Mouse (Mus musculus) forebrain, embryonic 10.5 days (tissue): ENCODE data around the gene Mmp14. TPM values are rescaled to one million over a fixed set of nuclear protein-coding genes. Genes with fewer than 3 reads are reported as not detected.

Experiments
- DNase-seq: peaks from one replicate; pipeline ENCODE4 v3.0.0-alpha.2; 2017; ENCODE audit warnings: low spot score; ENCODE audit errors: extremely low spot score
- H3K27ac ChIP-seq: fragments of 300-500 bp; sonication (generic); 2 replicates; pipeline ENCODE4 v1.5.1; 2016; ENCODE audit warnings: mild to moderate bottlenecking
- H3K27me3 ChIP-seq: fragments of 300-500 bp; sonication (generic); 2 replicates; pipeline ENCODE4 v1.6.1; 2016; ENCODE audit warnings: mild to moderate bottlenecking; ENCODE audit not compliant: poor library complexity, severe bottlenecking
- H3K36me3 ChIP-seq: fragments of 300-500 bp; sonication (generic); replicated peaks from 2 replicates; pipeline ENCODE4 v1.6.1; 2016; ENCODE audit warnings: mild to moderate bottlenecking, moderate library complexity
- H3K4me1 ChIP-seq: fragments of 300-500 bp; sonication (generic); 2 replicates; pipeline ENCODE4 v1.6.1; 2016
- H3K4me3 ChIP-seq: fragments of 300-500 bp; sonication (generic); 2 replicates; pipeline ENCODE4 v1.5.1; 2016; ENCODE audit warnings: mild to moderate bottlenecking, moderate library complexity
- H3K9me3 ChIP-seq: fragments of 300-500 bp; sonication (generic); 2 replicates; pipeline ENCODE4 v1.6.1; 2016; ENCODE audit warnings: mild to moderate bottlenecking, moderate library complexity
- WGBS: fragments of 180-500 bp; shearing (Covaris S2); methylation state at CpG from one replicate; pipeline ENCODE4 v1.1.7; 2016; 5-methylcytosine and 5-hydroxymethylcytosine counted together
- polyA plus RNA-seq: library from polyadenylated mRNA; unstranded; fragments of >200 nt; fragmentation: Nextera tagmentation; extraction: Ambion mirVana; gene quantifications from 2 replicates; pipeline ENCODE4 v1.2.1, GENCODE M21; 2016

Gene Mmp14
- polyA plus RNA-seq, 1 experiment from 2014 or later: 52.4 TPM

GRCm38 (mm10) chr14:54398921-54399382 is 32.5 kb upstream of the Mmp14 start:
- WGBS: 61% methylated on average over 8 of the region's 8 CpGs
- H3K4me1 ChIP-seq: peaks cover 6% of the 10 kb centered on the region; the same call in 1 of the 2 replicates
- no peak overlapping the region for H3K4me3 ChIP-seq
- no peaks in the 10 kb centered on the region for H3K27me3 ChIP-seq
- no peak overlapping the region for H3K27ac ChIP-seq
- no peaks in the 10 kb centered on the region for H3K9me3 ChIP-seq
- DNase-seq: no peak
- no peaks in the 10 kb centered on the region for H3K36me3 ChIP-seq

- no peaks in the 10 kb centered on the region for H3K9me3 ChIP-seq
- H3K36me3 ChIP-seq: no peaks in the 10 kb centered on the region
- no peak for DNase-seq
- no peaks in the 10 kb centered on the region for H3K27me3 ChIP-seq
- no peak overlapping the region for H3K4me3 ChIP-seq
- 87% methylated on average over 3 of the region's 3 CpGs for WGBS
- H3K27ac ChIP-seq: no peak overlapping the region
- peaks cover 6% of the 10 kb centered on the region; the same call in 1 of the 2 replicates for H3K4me1 ChIP-seq
Observed at GRCm38 (mm10) chr14:54401723-54402122, 29.7 kb upstream of the Mmp14 start.

GRCm38 (mm10) chr14:54408336-54409056 is 22.9 kb upstream of the Mmp14 start:
- peaks cover 27% of the 10 kb centered on the region for H3K4me1 ChIP-seq
- WGBS: 78% methylated on average over 25 of the region's 25 CpGs
- H3K9me3 ChIP-seq: no peaks in the 10 kb centered on the region
- no peak for DNase-seq
- no peak overlapping the region for H3K4me3 ChIP-seq
- peaks cover 14% of the 10 kb centered on the region for H3K27me3 ChIP-seq
- no peaks in the 10 kb centered on the region for H3K36me3 ChIP-seq
- H3K27ac ChIP-seq: no peak overlapping the region

- WGBS: 83% methylated on average over 7 of the region's 7 CpGs
- no peaks in the 10 kb centered on the region for H3K36me3 ChIP-seq
- H3K27me3 ChIP-seq: peaks cover 20% of the 10 kb centered on the region
- no peak for DNase-seq
- no peaks in the 10 kb centered on the region for H3K9me3 ChIP-seq
- peaks cover 34% of the 10 kb centered on the region for H3K4me1 ChIP-seq
- H3K27ac ChIP-seq: no peak overlapping the region; the same call in 1 of the 2 replicates
- no peak overlapping the region for H3K4me3 ChIP-seq
Observed at GRCm38 (mm10) chr14:54409057-54409645, 22.3 kb upstream of the Mmp14 start.

DNA sequence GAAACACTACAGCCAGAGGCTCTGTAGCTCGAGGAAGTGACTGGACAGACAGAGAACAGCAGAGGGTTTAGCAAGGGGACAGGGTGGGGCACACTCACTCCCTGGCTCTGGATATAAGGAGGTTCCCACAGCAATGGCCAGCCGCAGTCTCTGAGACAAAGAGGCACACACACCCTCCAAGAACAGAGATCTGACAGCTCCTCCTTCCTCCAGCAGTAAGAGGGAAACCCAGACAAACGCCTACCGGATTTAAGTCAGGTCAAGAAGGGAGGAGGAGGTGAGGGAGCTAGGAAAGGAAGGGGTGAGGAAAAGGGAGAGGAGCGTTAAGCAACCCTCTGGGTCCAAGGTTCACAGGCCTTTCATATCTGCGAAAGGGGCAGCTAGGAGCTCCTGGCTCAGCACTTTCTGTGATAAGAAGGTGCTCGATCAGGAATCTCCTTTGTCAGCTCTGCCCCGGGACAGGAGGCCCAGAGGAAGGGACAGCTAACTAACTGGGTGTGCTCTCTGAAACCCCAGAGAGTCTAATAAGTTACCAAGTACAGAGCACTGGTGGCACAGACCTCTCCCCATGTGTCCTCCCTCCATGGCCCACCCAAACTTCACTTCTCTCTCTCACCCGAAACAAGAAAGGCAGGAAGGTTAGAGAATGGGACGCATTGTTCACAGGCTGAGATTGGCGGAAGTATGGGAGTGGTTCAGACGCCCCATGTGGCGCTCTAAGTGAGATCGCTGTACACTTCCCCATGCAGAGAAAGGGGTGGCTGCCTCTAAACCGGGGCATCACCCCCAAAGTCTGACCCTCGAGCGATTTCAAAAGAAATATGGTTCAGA is 21.2 kb upstream of the Mmp14 start:
- WGBS: 48% methylated on average over 17 of the region's 17 CpGs
- no peak for DNase-seq

DNA sequence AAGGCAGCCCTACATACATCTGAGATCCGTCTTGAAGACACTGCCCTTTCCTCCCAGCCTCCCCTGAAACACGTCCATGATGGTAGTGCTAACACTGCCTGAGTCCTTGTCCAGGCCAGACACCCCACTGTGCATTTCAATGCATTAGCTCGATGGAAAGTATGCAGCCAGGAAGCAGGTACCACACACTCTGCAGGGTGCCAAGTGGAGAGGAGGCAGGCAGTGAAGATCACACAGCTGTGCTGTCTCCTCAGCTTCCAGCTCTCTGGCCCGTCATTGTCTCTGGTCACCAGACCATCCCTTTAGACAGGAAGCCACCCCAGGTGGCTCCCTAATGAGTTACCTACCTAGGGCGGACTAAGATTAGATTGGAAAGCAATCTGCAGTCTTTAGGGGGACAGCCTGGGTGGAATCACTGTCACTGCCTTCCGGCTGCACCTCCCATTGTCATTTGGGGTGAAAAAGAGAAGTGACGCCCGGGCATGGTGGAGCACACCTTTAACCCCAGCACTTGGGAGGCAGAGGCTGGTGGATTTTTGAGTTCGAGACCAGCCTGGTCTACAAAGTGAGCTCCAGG is 19.3 kb upstream of the Mmp14 start:
- no peak for DNase-seq
- WGBS: 29% methylated on average over 9 of the region's 9 CpGs
- H3K36me3 ChIP-seq: no peaks in the 10 kb centered on the region
- peaks cover 48% of the 10 kb centered on the region for H3K27me3 ChIP-seq
- no peak overlapping the region for H3K4me3 ChIP-seq
- H3K9me3 ChIP-seq: no peaks in the 10 kb centered on the region
- H3K4me1 ChIP-seq: peaks cover 54% of the 10 kb centered on the region
- no peak overlapping the region for H3K27ac ChIP-seq

More for the DNA sequence above, 21.2 kb upstream of the Mmp14 start:
- H3K4me1 ChIP-seq: peaks cover 41% of the 10 kb centered on the region
- H3K4me3 ChIP-seq: no peak overlapping the region
- no peaks in the 10 kb centered on the region for H3K9me3 ChIP-seq
- peaks cover 31% of the 10 kb centered on the region for H3K27me3 ChIP-seq
- H3K36me3 ChIP-seq: no peaks in the 10 kb centered on the region
- H3K27ac ChIP-seq: peak overlapping the region; percentile 70

DNA sequence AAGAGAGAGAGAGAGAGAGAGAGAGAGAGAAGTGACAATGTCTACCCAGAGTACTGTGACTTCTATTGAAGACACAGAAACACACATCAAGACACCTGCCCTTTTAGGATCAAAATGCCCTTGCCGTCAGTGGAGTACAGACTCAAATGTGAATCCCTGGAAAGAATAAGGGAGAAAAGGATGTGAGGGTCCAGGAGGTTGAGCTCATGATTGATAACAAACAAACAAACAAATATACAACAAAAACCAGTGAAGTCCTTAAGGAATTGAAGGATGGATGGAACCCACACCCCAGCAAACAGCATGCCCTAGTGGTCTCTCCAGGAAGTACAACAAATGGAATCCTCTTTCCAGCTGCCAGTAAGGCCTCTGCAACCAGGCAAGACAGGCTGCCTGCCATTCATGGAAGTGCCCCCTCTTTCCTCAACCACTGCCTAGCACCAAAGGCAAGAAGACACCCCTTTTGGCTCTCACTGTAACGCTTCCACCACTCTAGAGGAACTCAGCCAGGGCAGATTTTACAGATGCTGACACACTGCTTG is 18.7 kb upstream of the Mmp14 start:
- WGBS: 25% methylated on average over 2 of the region's 2 CpGs
- no peak overlapping the region for H3K27ac ChIP-seq
- no peak for DNase-seq
- no peak overlapping the region for H3K4me3 ChIP-seq
- H3K36me3 ChIP-seq: no peaks in the 10 kb centered on the region
- peaks cover 55% of the 10 kb centered on the region for H3K27me3 ChIP-seq
- peaks cover 60% of the 10 kb centered on the region for H3K4me1 ChIP-seq
- H3K9me3 ChIP-seq: no peaks in the 10 kb centered on the region

DNA sequence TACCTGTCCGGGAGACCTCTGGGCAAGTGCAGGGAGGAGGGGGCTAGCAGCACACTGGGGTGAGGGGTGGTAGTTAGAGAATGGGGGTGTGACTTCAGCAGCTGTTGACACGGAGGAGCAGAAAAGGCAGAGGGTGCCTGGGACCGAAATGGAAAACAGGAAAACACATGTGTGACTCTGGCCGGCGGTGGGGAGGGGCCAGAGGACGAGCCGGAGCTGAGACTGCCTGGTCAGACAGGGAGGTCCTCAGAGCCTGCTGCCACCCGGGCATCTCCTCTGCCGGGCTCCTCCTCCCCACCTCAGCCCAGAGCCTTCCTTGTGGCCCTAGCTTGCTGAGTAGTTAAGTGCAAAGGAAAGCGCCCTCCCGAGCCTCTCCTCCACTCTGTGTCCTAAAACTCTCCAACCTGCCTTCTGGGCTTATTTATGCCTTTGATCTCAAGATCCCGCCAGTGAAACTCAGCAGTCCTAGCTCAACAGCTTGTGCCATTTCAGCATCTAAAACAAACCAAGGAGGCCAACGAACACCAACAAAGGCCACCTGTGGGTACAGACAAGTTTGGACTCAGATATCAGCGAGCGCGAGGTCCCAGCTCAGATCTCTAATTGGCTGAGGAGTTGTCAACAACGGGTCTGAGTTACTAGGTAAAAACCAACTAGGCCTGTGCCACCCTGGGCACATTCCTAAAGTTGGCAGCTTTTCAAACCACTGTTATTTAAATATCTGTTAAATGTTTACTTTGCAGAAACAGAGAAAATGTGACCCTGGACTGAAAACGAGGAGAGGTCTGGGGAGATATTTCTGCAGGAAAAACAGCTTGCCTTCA is 17.3 kb upstream of the Mmp14 start:
- Histone ChIP-seq H3K27ac (peak overlapping the region; percentile 44), H3K4me1 (peaks cover 55% of the 10 kb centered on the region), H3K4me3 (peak overlapping the region; percentile 30), H3K36me3 (no peaks in the 10 kb centered on the region), H3K27me3 (peaks cover 60% of the 10 kb centered on the region), H3K9me3 (no peaks in the 10 kb centered on the region)
- no peak for DNase-seq
- WGBS: 6% methylated on average over 18 of the region's 18 CpGs

DNA sequence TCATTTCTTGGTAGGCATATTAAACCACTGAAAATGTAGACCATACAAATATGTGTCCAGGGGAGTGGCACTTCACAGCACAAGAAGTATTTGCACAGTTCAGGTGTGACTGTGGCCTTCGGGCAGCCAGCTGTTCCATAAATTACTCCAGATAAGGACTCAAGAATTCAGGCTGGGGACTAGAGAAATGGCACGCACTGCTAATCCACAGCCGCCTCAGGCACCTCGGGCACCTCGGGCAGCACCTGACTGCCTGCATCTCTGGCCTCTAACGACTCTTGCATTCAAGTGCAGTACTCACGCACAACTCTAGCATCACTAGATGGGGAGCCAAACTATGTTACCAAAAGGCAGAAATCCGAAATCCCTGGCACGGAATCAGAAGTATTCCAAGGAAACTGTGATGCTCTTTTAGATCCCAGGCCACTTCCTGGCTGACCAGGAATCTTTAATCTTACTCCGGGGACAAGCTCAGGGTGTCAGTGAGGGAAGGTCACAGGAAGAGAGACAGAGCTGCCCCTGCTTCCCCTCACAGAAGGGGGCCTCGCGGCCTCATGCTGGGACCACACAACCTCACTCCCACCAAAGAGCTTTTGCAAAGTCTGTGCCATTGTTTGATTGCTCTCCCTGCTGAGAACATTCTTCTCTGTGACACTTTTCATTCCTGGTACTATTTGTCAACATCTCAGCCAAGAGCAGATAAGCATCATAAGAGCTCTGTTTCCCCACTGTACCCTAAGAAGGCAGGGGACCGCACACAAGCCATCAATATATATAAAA is 16.0 kb upstream of the Mmp14 start:
- Histone ChIP-seq H3K4me3 (no peak overlapping the region), H3K27ac (no peak overlapping the region), H3K36me3 (no peaks in the 10 kb centered on the region), H3K27me3 (peaks cover 59% of the 10 kb centered on the region), H3K4me1 (peaks cover 49% of the 10 kb centered on the region), H3K9me3 (no peaks in the 10 kb centered on the region)
- no peak for DNase-seq
- 6% methylated on average over 13 of the region's 13 CpGs for WGBS

- no peak for DNase-seq
- WGBS: 21% methylated on average over 5 of the region's 5 CpGs
- Histone ChIP-seq H3K4me1 (peaks cover 45% of the 10 kb centered on the region), H3K27me3 (peaks cover 59% of the 10 kb centered on the region), H3K4me3 (no peak overlapping the region), H3K27ac (no peak overlapping the region), H3K36me3 (no peaks in the 10 kb centered on the region), H3K9me3 (no peaks in the 10 kb centered on the region)
Observed at GRCm38 (mm10) chr14:54416229-54416775, 15.1 kb upstream of the Mmp14 start.

DNA sequence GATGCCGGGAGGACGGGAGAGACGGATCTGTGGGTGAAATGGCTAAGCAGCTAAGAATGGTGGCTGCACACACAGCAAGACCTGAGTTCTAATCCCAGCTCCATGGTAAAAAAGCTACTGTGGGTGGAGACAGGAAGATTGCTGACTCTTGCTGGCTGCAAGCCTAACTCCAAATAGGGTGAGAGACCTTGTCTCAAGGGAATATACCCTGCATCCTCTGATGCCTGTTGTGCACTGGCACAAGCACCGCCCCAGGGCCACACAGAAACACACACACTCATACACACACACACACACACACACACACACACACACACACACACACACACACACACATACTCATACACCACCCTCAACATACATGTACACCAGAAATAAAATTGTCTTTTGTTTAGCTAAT is 14.6 kb upstream of the Mmp14 start:
- no peak overlapping the region for H3K27ac ChIP-seq
- peaks cover 59% of the 10 kb centered on the region for H3K27me3 ChIP-seq
- no peak overlapping the region for H3K4me3 ChIP-seq
- H3K4me1 ChIP-seq: peaks cover 45% of the 10 kb centered on the region
- H3K9me3 ChIP-seq: no peaks in the 10 kb centered on the region
- WGBS: 48% methylated on average over 4 of the region's 4 CpGs
- no peak for DNase-seq
- H3K36me3 ChIP-seq: no peaks in the 10 kb centered on the region
